Mouse (Mus musculus): Measurements from ENCODE around the gene Unc13a. TPM values are rescaled to one million over a fixed set of nuclear protein-coding genes. Genes with fewer than 3 reads are reported as not detected.

Gene Unc13a
- total RNA-seq, 2 experiments from 2014 or later, result 11.7 to 12.9 TPM

DNA sequence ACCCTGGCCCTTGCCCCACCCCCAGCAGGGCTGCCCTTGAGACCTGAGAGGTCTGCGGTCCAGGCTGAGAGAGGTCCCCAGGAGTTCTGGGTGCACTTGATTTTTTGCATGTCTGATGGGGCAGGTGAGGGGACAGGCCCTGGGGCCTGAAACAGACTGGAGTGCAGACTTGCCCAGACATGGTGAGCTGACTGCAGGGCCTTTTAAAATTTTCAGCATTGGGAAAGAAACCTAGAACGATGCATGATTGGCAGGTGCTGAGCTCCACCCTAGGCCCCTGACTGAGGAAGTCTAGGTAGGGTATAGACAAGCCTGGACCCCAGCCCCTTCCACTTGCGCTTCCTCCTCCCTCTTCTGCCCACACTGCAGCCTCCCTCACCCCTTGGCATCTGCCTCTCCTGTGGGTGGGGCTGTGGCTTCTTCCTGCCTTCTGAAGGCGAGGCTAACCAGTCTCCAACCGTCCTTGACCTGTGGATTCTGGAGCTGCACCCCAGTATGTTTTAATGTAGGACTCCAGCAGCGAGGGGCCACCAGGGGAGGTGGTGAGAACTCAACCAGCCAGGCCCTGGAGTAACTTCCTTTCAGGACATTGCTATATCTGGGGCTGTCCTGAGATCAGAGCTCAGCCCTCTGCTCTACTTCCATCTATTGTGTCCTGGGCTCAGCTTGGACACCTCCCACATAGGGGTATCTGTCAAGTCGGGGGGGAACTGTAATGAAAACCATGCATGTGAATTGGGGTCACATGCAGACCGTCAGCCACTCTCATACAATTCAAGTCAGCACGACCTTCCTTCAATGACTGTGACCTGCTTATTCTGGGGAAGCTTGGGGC lies 44.1 kb downstream of the Unc13a start:
- no peak for DNase-seq (ENCODE audit: low spot score in 2 of 2)

DNA sequence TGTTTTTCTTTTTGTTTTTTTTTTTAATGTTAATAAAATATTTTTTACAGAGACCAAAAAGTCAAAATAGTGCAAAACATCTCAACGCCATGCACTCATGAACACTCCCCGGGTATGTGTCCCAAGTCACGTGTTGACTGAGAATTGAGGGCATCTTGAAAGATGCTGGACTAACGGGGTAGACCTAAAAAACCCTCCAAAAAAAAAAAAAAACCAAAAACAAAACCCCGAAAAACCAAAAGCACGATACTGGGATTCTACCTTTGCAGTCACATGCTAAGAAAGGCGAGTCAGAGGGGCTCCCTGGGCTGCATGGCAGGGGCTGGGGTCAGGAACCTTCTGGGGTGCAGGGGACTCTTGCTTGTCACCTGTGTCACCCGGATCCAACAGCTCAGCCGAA lies 44.8 kb downstream of the Unc13a start:
- DNase-seq (ENCODE audit: low spot score in 2 of 2), result no peak

DNA sequence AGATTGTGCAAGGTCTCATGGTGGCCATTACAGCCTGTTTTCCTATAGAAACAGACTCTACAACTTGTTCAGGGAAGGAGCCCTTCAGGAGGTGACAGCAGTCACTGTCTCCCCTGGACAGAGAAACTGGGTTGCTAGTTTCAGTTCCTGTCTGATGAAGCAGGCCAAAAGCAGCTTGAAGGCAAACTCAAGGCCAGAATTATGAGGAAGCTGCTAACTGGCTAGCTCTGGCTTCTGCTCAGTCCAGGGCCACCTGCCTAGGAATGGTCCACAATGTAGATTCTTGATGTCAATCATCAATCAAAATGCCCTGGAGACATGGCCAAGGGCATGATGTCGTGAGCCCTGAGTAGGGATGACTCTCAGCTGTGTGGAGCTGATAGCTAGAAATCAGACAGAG lies 46.5 kb downstream of the Unc13a start:
- no peak for DNase-seq (ENCODE audit: low spot score in 2 of 2)

DNA sequence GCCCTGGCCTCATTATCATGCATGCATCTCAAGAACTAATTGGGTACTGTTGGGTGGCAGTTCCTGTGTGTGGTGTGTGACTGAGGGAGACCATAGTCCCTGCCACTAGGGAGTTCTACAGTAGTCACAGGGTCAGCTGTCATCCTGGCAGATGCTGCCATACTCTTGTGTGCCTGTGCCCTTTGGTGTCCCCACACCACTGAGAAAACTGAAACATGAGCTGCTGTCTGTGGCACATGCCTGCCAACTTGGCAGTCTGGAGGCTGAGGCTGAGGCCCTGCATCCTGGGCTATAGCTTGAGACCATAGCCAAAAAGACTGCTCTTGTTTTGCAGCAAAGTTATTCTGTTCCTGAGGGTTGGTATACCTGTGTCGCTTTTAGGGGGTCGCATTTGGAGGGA lies 51.8 kb downstream of the Unc13a start:
- no peak for DNase-seq (ENCODE audit: low spot score in 2 of 2)

DNA sequence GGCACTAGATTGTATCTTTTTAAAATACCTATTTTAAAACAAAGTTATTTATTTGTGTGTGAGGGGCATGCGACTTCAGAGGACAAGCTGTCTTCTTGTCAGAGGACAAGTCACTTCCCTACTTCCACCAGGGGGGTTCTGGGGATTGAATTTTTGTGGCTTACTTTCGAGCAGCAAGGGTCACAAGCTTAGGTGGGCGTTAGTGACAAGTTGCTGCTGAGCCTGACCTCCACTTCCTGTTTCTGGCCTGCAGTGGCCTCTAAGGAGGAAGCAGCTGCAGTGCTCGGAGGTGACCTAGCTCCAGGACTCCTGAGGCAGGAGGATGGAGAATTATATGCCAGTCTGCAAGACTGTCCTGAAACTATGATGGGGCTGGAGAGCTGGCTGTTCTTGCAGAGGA lies 58.1 kb downstream of the Unc13a start:
- DNase-seq (ENCODE audit: low spot score in 2 of 2), result no peak

DNA sequence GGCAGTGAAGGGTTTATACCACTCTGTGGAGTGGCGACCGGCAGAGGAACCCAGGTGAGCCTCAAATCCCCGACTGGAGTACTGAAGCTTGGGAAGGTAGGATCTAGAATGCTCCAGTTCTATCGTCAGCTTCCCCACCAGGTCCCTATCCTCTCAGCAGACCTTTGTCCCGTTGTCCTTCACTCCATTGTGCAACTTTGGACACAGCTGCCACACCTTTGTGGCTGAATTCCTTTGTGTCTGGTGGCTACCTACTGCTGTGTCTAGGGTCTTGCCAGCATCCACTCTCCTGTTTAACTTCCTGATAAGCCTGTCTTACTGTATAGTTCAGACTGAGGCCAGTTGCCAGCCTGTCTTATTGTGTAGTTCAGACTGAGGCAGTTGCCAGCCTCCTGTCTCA lies 59.4 kb downstream of the Unc13a start:
- no peak for DNase-seq (ENCODE audit: low spot score in 2 of 2)

DNA sequence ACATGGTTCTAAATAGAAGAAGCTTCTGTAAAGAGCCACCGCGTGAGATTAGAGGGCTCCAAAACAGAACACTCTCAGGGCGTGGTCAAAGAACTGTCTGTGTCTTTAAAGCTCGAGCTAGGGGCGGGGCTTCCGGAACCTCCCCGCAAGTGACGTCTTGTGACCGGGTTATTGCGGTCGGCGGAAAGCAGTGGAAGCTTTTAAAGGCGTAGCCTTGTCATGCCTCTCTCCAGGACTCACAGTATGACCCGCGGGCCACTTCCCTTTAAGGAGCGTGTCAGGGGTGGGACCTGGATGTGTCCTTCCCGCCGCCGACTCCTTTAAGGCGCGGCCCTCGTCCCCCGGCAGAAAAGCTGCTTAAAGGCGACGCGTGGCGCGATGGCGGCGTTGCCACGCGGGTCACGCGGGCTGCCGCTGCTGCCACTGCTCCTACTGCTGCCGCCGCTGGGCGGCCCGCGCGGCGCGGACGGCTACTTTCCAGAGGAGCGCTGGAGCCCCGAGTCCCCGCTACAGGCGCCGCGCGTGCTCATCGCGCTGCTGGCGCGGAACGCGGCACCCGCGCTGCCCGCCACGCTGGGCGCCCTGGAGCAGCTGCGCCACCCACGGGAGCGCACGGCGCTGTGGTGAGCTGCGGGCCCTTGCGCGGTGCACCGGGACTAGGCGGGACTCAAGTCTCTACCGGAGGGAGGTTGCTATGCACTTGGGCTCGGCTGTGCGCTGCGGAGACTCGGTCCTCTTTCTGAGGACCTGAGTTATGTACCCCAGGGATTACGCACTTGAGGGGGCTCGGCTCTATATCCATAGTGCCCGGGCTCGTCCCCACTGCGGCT lies 60.5 kb downstream of the Unc13a start, which contains the start of gene Colgalt1:
Gene Colgalt1, plus strand, starts transcription at position 177 of the 830 bp plus-strand sequence.
- DNase-seq (ENCODE audit: low spot score in 2 of 2), result peak; percentile 77 to 91

DNA sequence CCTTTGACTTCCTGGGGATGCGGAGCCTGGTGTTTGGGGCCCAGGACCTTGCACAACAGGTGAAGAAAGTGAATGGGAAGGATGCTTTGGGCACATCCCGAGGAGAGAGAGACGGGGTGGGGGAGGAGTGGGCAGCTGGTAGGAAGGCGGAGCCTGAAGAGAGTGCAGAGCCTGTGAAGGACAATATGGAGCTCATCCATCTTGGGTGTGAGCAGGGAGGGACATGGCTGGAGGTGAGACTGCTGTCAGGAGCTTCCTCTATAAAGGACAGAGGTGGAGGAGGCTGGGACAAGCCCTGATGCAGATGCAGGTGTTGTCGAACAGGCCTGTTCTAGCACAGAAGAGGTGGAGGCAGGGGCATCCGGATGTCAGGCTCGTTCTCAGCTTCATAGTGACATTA lies 67.5 kb downstream of the Unc13a start:
- no peak for DNase-seq (ENCODE audit: low spot score in 2 of 2)

DNA sequence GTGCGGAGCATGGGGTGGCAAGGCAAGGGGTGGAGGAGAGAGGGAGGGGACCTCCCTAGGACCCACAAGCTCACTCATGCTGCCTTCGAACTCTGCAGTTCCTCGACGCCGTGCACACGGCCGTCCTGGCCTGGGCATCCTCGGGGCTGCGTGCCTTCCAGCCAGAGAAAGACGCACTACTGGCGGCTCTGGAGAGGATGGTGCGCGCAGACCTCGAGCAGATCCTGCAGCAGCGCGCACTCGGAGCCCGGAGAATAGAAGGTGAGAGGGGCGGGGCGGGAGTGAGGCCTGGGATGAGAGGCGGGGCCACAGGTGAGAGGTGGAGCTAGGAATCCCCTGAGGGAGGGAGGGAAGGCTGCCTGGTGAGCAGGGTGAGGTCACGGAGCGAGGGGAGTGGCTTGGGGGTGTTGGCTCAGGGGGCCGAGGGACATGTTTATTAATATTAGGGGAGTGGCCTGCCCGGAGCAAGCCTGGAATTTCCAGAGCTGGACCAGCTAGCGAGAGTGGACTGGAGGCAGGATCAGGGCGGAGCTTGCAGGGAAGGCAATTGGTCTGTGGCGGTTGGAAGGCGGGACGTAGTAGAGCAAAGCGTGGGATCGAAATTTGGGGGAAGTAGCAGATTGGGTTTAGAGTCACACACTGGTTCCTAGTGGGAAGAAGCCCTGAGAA lies 68.8 kb downstream of the Unc13a start:
- no peak for DNase-seq (ENCODE audit: low spot score in 2 of 2)

DNA sequence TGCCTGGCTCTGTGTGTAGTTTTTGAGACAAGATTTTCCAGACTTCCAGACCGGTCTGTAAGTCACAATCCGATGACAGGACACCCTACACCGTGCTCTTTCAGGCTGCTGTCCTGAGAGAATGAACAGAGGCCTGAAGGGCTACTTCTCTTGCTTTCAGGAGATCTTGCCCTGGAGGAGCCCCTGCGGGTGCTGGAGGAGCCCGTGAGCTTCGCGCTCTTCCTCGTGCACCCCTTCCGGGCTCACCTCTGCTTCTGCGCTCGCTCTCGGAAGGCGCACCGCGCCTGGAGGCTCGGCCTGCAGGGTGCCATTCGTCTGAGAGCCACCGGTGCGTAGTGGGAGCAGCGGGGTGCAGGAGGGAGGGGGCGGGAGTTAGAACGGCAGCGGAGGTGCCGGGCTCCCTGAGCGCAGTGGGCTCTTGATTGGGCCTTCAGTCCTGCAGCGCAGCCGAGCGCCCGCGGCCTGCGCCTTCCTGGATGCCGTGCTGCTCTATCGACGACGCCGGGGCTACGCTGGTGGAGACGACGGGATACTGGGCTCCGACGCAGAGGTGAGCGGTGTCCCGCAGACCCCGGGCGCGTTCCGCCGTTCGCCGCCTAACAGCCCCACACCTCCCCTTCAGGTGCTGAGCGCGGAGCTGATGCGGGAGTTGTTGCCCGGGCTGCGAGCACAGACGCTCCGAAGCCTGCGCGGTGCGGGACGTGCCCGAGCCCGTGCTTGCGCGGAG lies 69.5 kb downstream of the Unc13a start:
- DNase-seq (ENCODE audit: low spot score in 2 of 2), result no peak

DNA sequence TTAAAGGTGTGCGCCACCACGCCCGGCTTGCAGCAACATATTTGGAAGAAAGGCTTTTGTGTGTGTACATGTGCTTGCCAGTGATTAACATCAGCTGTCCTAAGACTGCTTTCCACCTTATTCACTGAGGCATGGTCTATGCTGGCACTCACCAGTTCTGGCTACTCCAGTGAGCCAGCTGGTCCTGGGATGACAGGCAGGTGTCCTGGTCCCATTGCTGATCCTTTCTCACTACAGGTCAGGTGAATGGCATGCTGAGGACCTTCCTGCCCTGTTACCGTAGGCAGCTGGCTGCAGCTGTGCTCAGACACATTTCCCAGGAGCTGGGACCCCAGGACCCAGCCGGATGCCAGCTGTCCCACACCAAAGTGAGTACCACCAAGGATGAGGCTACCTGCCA lies 72.7 kb downstream of the Unc13a start:
- DNase-seq (ENCODE audit: low spot score in 2 of 2), result no peak

DNA sequence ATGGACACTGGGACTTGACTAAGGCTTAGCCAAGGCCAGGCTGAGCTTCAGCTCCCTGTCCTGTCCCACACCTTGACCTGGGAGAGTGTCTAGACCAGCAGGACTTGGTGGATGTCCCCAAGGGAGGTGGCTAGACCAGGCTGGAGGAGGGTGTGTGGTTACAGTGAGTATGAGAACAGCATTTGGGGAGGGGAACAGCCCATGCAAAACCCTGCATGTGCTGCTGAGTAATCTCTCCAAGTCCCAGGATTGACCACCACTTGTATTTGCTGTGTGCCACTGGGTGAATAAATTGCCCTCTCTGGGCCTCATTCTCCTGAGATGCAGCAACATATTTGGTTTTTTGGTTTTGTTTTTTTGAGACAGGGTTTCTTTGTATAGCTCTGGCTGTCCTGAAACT lies 73.2 kb downstream of the Unc13a start:
- DNase-seq (ENCODE audit: low spot score in 2 of 2), result no peak

DNA sequence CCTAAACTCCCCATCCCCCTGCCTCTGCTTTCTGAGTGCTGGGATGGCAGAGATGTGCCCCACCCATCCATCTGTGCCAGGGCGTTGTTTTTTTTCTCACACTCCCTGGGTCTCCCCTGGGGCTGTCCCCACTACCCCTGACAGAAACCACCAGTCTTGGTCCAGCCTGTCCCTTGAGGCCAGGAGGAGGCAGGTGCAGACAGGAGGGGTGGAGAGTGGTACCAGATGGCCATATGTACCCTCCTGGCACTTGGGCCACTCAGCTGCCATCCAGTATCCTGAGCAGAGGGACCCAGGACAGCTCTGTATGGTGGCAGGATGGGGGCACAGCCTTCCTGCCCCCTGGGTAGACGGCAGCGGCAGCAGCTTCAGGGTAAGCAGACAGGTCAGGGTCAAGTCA lies 74.1 kb downstream of the Unc13a start, which contains the start of gene Fam129c:
Gene Fam129c, plus strand, starts transcription at position 198 of the 400 bp plus-strand sequence.
- DNase-seq (ENCODE audit: low spot score in 2 of 2), result no peak

DNA sequence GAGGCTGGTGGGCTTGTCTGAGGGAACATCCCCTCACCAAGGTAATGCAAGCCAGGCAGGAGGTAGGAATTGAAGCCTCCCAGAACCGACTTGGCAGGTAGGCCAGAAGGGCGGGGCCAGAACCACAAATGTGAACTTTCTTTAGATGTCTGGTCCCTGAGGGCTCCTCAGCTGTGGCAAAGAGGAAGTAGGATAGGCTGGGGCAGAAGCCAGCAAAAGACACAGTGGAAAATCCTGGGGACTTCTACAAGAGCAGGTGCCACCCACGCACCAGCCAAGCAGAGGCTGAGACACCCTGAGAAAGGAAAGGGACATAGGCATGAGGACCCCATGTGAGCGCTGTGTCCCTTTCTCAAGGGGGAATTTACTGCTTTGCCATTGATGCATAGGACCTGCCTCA lies 74.8 kb downstream of the Unc13a start:
- DNase-seq (ENCODE audit: low spot score in 2 of 2), result no peak

DNA sequence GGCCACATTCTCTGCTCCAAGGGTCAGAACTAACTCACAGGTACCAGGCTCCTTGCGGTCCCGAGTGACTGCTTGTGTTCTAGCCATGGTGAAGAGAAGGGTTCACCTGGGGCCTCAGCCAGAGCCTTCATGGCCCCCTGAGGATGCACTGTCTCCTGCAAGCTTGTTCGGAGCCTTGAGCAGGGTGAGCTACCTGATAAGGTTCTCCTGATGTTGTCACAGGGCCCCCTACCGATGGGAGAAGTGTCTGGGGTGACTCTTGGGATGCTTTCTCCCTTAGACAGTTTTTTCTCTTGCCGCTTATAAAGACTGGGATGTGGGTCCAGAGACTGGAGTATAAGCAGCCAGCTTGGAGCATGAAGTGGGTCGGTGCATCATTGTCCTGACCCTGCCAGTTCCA lies 75.2 kb downstream of the Unc13a start:
- no peak for DNase-seq (ENCODE audit: low spot score in 2 of 2)

DNA sequence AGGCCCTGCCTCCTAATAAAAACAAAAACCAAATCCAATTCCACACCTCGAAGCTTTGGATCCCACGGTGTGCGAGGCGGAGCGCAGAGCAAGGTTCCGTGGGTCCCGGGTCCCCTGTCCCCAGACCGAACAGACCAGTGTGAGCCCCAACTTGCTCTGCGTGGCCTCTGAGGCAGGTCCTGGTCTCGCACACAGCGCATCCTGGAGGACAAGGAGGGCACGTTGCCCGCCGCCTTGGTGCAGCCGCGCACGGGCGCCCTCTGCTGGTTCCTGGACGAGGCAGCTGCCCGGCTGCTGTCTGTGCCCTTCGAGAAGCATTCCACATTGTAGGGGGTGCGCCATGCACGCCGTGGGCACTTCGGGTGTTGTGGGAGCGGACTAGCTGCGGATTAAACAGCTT lies 75.7 kb downstream of the Unc13a start:
- DNase-seq (ENCODE audit: low spot score in 2 of 2), result peak; percentile 85 to 88

DNA sequence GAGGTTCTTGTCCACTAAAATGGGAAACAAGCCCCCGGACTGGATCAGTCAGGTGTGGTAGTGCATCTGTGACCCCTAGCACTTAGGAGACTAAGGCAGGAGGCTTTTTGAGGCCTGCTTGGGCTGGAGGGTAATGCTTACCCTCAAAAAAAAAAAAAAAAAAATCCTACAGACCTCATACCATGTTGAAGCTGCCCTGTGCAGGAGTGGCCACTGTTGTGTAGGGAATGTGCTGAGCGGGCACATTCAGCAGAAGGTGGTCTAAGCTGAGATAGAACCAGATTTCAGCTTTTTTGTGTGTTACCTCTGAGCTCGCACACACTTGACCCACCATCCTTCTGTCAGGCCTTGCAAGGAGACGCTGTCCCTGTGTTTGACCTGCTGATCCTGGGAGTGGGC lies 77.2 kb downstream of the Unc13a start:
- no peak for DNase-seq (ENCODE audit: low spot score in 2 of 2)

DNA sequence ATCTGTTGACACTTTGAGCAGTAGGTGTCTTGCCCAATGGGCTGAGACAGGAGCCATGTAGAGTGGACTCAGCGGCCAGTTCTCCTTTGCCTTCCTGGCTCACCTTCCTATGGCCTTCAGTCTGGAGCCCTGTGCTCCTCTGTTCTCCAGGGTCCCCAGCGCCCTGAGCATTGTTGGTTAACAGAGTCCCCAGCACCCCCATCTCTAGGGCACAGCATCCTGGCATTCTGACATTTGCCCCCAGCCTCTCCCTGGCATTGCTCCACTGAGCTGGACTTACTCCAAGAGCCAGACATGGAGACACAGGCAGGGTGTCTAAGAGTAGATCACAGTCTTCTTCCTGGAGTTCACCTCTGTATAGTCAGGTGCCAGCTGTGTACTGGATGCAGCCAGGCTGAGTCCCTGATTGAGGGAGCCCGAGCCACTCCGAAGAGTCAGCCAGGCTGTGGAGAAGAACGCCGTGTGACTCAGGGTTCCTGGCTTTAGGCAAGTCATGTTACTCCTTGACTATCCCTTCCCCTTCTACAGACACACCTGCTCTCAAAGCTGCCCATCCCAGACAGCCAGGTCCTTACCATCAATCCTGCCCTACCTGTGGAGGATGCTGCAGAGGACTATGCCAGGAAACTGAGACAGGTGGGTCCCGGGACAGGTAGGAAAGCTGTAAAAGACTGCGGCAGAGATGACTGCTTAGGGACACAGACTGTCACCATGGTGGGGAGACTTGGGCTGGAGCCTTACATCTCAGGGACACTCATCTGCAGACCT lies 77.8 kb downstream of the Unc13a start:
- DNase-seq (ENCODE audit: low spot score in 2 of 2), result no peak

DNA sequence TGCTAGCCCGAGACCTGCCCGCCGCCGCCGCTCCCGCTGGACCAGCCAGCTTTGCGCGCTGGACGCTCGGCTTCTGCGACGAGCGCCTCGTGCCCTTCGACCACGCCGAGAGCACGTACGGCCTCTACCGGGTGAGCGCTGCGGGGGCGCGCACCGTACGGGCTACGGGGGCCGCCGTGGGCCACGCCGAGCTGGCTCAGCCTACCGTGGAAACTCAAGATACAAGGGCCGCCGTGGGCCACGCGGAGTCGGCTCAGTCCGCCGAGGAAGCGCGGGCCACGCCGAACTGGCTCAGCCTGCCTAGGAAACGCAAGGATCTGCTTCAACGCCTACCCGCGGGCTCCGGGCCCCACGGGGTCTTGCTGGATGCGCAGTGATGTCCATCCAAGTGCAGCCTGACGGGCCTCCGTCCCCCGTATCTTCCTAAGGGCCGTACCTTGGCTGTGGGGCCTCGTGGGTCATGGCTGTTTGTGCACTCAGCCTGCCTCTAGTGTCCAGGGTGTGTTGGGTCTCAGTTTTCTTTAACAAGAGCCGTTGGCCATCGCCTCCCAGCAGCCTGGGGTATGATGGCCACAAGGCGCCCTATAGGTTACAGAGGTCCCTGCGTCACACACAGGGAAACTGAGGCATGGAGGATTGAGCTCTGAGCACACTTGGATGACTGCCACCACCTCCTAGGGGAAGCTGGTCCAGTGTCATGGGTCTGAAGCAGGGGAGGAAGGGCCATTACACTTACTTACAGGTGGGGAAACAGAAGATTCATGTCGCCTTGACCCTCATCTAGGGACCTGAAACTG lies 79.0 kb downstream of the Unc13a start:
- DNase-seq (ENCODE audit: low spot score in 2 of 2), result peak; percentile 51 to 63
